Mouse (Mus musculus) spleen, adult 12 weeks (tissue): ENCODE measurements at regions not wholly inside any gene's neighbourhood (a gene's known extent, or its start where the extent isn't known, plus 50 kb on each side); places are given as distances from the start of the nearest gene placed in this dataset.
"Not testable (repeated sequence)": the region's sequence is repeated elsewhere in the genome, so short reads cannot be mapped to it uniquely, and the experiment has no call there.

Experiments used
- DNase-seq: peaks from one replicate; pipeline ENCODE4 v3.0.0; 2022; ENCODE audit warnings: low spot score

- no peak for DNase-seq
Observed at GRCm38 (mm10) chr6:7790040-7790439, 54.6 kb upstream of the C1galt1 start.

GRCm38 (mm10) chr6:7789071-7789470, 55.6 kb upstream of the C1galt1 start:
- DNase-seq, result no peak

GRCm38 (mm10) chr6:7785407-7785806, 59.2 kb upstream of the C1galt1 start:
- DNase-seq, result no peak

- DNase-seq, result peak; percentile 9
Observed at GRCm38 (mm10) chr6:7783059-7783458, 61.6 kb upstream of the C1galt1 start.

GRCm38 (mm10) chr6:7779959-7780358, 64.7 kb upstream of the C1galt1 start:
- no peak for DNase-seq

- DNase-seq, result peak; percentile 8
Observed at GRCm38 (mm10) chr6:7778642-7779404, 65.8 kb upstream of the C1galt1 start.

GRCm38 (mm10) chr6:7768421-7768820, 75.4 kb upstream of the Asns start:
- no peak for DNase-seq

- DNase-seq, result no peak
Observed at GRCm38 (mm10) chr6:7767631-7768030, 74.6 kb upstream of the Asns start.

- no peak for DNase-seq
Observed at GRCm38 (mm10) chr6:7759385-7759784, 66.3 kb upstream of the Asns start.

- DNase-seq, result no peak
Observed at GRCm38 (mm10) chr6:7753895-7754294, 60.8 kb upstream of the Asns start.

GRCm38 (mm10) chr6:7752885-7753611, 60.0 kb upstream of the Asns start:
- no peak for DNase-seq

- no peak for DNase-seq
Observed at GRCm38 (mm10) chr6:7748536-7748935, 55.5 kb upstream of the Asns start.

- not testable (repeated sequence) for DNase-seq
Observed at GRCm38 (mm10) chr6:7744257-7744656, 51.2 kb upstream of the Asns start.
